In genomic region chr19:55761086-55761485, GRCm38 (mm10) we compare ENCODE assay signal across 18 mouse cellular contexts.
"Had no signal": no experiment of that assay in that cellular context is flagged by ENCODE, and none has a peak within 500 bp of the region (broad histone marks: within the 10 kb centered on the region; RNA-seq: fewer than 3 reads in every experiment).

No protein-coding gene starts in this region.

- H3K4me2 ChIP-seq: kidney, embryonic 15.5 days; limb, embryonic 13.5 days; liver, embryonic 15.5 days; midbrain, embryonic 11.5 days; stomach, embryonic 15.5 days had no signal

- H3K4me3 ChIP-seq: kidney, embryonic 15.5 days; layer of hippocampus, adult 2 months; limb, embryonic 10.5 days; limb, embryonic 13.5 days; liver, embryonic 15.5 days; stomach, embryonic 15.5 days had no signal

- H3K9ac ChIP-seq: kidney, embryonic 15.5 days; limb, embryonic 13.5 days; liver, embryonic 15.5 days; stomach, embryonic 15.5 days had no signal

- H3K36me3 ChIP-seq: liver, embryonic 15.5 days; stomach, embryonic 15.5 days had no signal

- H3K27ac ChIP-seq: kidney, embryonic 15.5 days; layer of hippocampus, adult 2 months; limb, embryonic 10.5 days; limb, embryonic 13.5 days; liver, embryonic 15.5 days; stomach, embryonic 15.5 days had no signal

- H3K9me3 ChIP-seq: kidney, embryonic 15.5 days; limb, embryonic 10.5 days; liver, embryonic 15.5 days; stomach, embryonic 15.5 days had no signal

- H3K27me3 ChIP-seq: kidney, embryonic 15.5 days; limb, embryonic 13.5 days; liver, embryonic 15.5 days; stomach, embryonic 15.5 days had no signal

- DNase-seq: kidney, postnatal 14 days; layer of hippocampus, adult 9-11 months; liver; lung, adult 2 months; lung, postnatal 14 days; lung, postnatal 4 days; midbrain, embryonic 14.5 days; right cerebral cortex, postnatal 14 days; right cerebral cortex, postnatal 4 days; spleen, adult 18-20 months; thymus, postnatal 25 days had no signal
